23 mouse cellular contexts compared by ENCODE assay signal in the genomic region with DNA sequence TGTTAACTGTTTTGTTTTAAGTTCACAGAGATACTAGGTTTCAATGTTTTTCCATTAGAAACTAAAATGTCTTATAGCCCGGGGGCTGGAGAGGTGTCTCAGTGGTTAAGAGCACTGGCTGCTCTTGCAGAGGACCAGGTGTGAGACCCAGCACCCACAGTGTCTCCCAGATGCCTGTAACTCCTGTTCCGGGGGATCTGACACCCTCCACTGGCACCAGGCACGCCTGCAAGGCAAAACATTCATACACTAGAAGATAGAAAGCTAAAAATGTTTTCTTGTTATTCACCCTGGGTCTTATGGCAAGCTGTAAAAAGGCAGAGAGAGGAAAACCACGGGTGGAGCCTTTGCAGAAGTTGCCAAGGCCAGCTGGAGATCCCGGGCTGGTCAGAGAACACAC. TPM values are rescaled to one million over a fixed set of nuclear protein-coding genes. Genes with fewer than 3 reads are reported as not detected.
DNase-seq lines count a peak whose midpoint lies in the region; TF ChIP-seq lines count a peak whose summit lies in the region.
"Had no signal": no experiment of that assay in that cellular context is flagged by ENCODE, and none has a peak within 500 bp of the region (broad histone marks: within the 10 kb centered on the region; RNA-seq: fewer than 3 reads in every experiment).

No protein-coding gene starts in this region.

- no peak for TF ChIP-seq EP300 in CH12.LX (IDR thresholded peaks at IDR 0.05; ENCODE audit: low read length)

- no peaks in the 10 kb centered on the region for H3K27me3 ChIP-seq in CH12.LX (replicated peaks)

- peak; percentile 76 for DNase-seq in heart, adult 11 months
- no peak for DNase-seq in heart, adult 9 months (ENCODE audit: low spot score in 2 of 2)
- DNase-seq in CH12.LX (ENCODE audit: extremely low read depth) = no peak
- DNase-seq in cerebellum, adult 11-12 months = no peak
- DNase-seq: adrenal gland, adult 2 months; adrenal gland, adult 8-10 months; adrenal gland, postnatal 10 days; adrenal gland, postnatal 14 days; adrenal gland, postnatal 25 days; adrenal gland, postnatal 36 days; B cell, adult 2 months; cerebellum, adult 11 months; cerebellum, adult 18-20 months; cerebellum, adult 2 months; cerebellum, adult 8-10 months had no signal

- H3K4me1 ChIP-seq in CH12.LX (ENCODE audit: control insufficient read depth in 1 of 2, insufficient read depth in 2 of 2) = peaks cover 16 to 59% of the 10 kb centered on the region in 2 experiments

- TF ChIP-seq RAD21 in CH12.LX (IDR thresholded peaks at IDR 0.05; ENCODE audit: low read depth, low read length) = no peak

- no peak overlapping the region for H3K4me3 ChIP-seq in CH12.LX (replicated peaks in 1 of 3; ENCODE audit: low read depth in 2 of 3, low read length in 2 of 3, poor library complexity in 1 of 3)

- TF ChIP-seq CTCF in CH12.LX (conservative IDR thresholded peaks at IDR 0.05 in 1 of 2, IDR thresholded peaks at IDR 0.05 in 1 of 2; ENCODE audit: low read depth in 2 of 2, low read length in 2 of 2) = no peak

- H3K79me2 ChIP-seq in CH12.LX (replicated peaks; ENCODE audit: control insufficient read depth, extremely low read depth, insufficient read depth, poor library complexity, severe bottlenecking) = no peaks in the 10 kb centered on the region

- dilution Hi-C loops in CH12.LX (cut with MboI; ENCODE audit: extremely low pct_ligation_motif_present, extremely low pct_unique_long_range_greater_than_20kb, low sequenced_read_pairs) = no loop called here

- H3K4me2 ChIP-seq in CH12.LX (ENCODE audit: insufficient read depth, low read depth, poor library complexity, severe bottlenecking) = no peak overlapping the region

- TF ChIP-seq POLR2A in CH12.LX (IDR thresholded peaks at IDR 0.05; ENCODE audit: low read depth, low read length) = no peak

- H3K9ac ChIP-seq in CH12.LX (ENCODE audit: insufficient read depth, low read depth) = no peak overlapping the region

- in situ Hi-C loops in CH12.LX (cut with MboI; ENCODE audit: low pct_ligation_motif_present, low pct_unique_long_range_greater_than_20kb, low sequenced_read_pairs) = no loop called here

- H3K9me3 ChIP-seq in CH12.LX (replicated peaks; ENCODE audit: low read length) = no peaks in the 10 kb centered on the region
- H3K9me3 ChIP-seq: G1E had no signal

- H3K36me3 ChIP-seq in CH12.LX (replicated peaks in 1 of 2; ENCODE audit: control insufficient read depth in 1 of 2, insufficient read depth in 1 of 2, low read length in 1 of 2) = peaks cover 20 to 28% of the 10 kb centered on the region in 2 experiments

- no peak overlapping the region for H3K27ac ChIP-seq in CH12.LX (ENCODE audit: insufficient read depth, low read depth)

TF ChIP-seq in CH12.LX, 34 proteins besides CTCF, POLR2A, EP300 and RAD21:
- TF ChIP-seq ELF1 (IDR thresholded peaks at IDR 0.05; ENCODE audit: low read depth, low read length) (0 out of 2 replicates have a peak, but pooled peaks have one; percentile 18), ZKSCAN1 (IDR thresholded peaks at IDR 0.05; ENCODE audit: borderline replicate concordance, low read depth, low read length) (no peak)
TF ChIP-seq in CH12.LX: peak in this region for 1.

RNA-seq across cellular contexts. Expression of a gene that starts 2.2 kb away (rescaled TPM):
- total RNA-seq in CH12.LX (2012; rRNA removed) = 1.4 and 1.6 TPM in 2 replicates
- total RNA-seq in CH12.LX (2014; rRNA removed) = 0.30 and 0.94 TPM in 2 replicates
- 1.9 and 2.4 TPM in 2 replicates for polyA plus RNA-seq in CH12.LX (2012; ENCODE audit: insufficient read length, low read depth)
- total RNA-seq: adrenal gland, adult 18-20 months; adrenal gland, adult 2 months; adrenal gland, postnatal 14 days; adrenal gland, postnatal 25 days; ES-E14; G1E; MEL had no signal
- polyA plus RNA-seq: activated CD4-positive, CD25-positive, alpha-beta regulatory T cell, adult 4 months; adrenal gland, adult 2 months; C2C12; CD4-positive, CD25-positive, alpha-beta regulatory T cell, adult 4 months; Patski had no signal

RNA-seq across cellular contexts. Expression of a gene that starts 9.8 kb away (rescaled TPM):
- total RNA-seq in CH12.LX (2012; rRNA removed) (12.6 and 15.2 TPM in 2 replicates), CH12.LX (2014; rRNA removed) (6.5 and 7.2 TPM in 2 replicates)
- polyA plus RNA-seq in CH12.LX (2012; ENCODE audit: insufficient read length, low read depth) = 14.7 and 17.1 TPM in 2 replicates
